Mouse (Mus musculus): Measurements from ENCODE around the gene Spn.

Spn gene

GRCm38 (mm10) chr7:127140623-127141404 is 3.2 kb upstream of the Spn start:
- peak; percentile 64 for DNase-seq (ENCODE audit: low read depth)

GRCm38 (mm10) chr7:127139562-127139961 is 1.9 kb upstream of the Spn start:
- DNase-seq (ENCODE audit: low read depth): peak; percentile 44

- DNase-seq (ENCODE audit: low read depth): peak; percentile 60
These were observed 1.5 kb upstream of the Spn start for GRCm38 (mm10) chr7:127139100-127139499.

- peak; percentile 68 for DNase-seq (ENCODE audit: low read depth)
These were observed 1.2 kb downstream of the Spn start for GRCm38 (mm10) chr7:127136181-127137071.

- DNase-seq (ENCODE audit: low read depth): peak; percentile 73
These were observed 2.7 kb downstream of the Spn start for GRCm38 (mm10) chr7:127134821-127135447.

- no peak for DNase-seq (ENCODE audit: low read depth)
These were observed 4.5 kb downstream of the Spn start for GRCm38 (mm10) chr7:127133125-127133524.

GRCm38 (mm10) chr7:127129638-127130037 is 8.0 kb downstream of the Spn start:
- peak; percentile 71 for DNase-seq (ENCODE audit: low read depth)

- DNase-seq (ENCODE audit: low read depth): no peak
These were observed 15.7 kb downstream of the Spn start, which contains the start of gene Qprt for GRCm38 (mm10) chr7:127121911-127122270. Qprt (minus strand) TSS chr7:127122226.

- DNase-seq (ENCODE audit: low read depth): no peak
These were observed 16.3 kb downstream of the Spn start for GRCm38 (mm10) chr7:127121061-127121910.

GRCm38 (mm10) chr7:127118671-127119445 is 18.8 kb downstream of the Spn start:
- no peak for DNase-seq (ENCODE audit: low read depth)

GRCm38 (mm10) chr7:127117948-127118347 is 19.7 kb downstream of the Spn start:
- DNase-seq (ENCODE audit: low read depth): no peak

GRCm38 (mm10) chr7:127116331-127116935 is 21.2 kb downstream of the Spn start:
- DNase-seq (ENCODE audit: low read depth): no peak

- DNase-seq (ENCODE audit: low read depth): no peak
These were observed 22.7 kb downstream of the Spn start for GRCm38 (mm10) chr7:127114920-127115319.

GRCm38 (mm10) chr7:127113614-127114259 is 23.9 kb downstream of the Spn start:
- peak; percentile 86 for DNase-seq (ENCODE audit: low read depth)

- peak; percentile 87 for DNase-seq (ENCODE audit: low read depth)
These were observed 24.6 kb downstream of the Spn start for GRCm38 (mm10) chr7:127112921-127113597.

- peak; percentile 80 for DNase-seq (ENCODE audit: low read depth)
These were observed 25.3 kb downstream of the Spn start for GRCm38 (mm10) chr7:127112251-127112841.

GRCm38 (mm10) chr7:127111461-127111860 is 26.2 kb downstream of the Spn start:
- DNase-seq (ENCODE audit: low read depth): peak; percentile 90

GRCm38 (mm10) chr7:127110239-127111007 is 27.2 kb downstream of the Spn start:
- peak; percentile 89 for DNase-seq (ENCODE audit: low read depth)
